Mouse (Mus musculus) limb, embryonic 14.5 days (tissue): Measurements from ENCODE around the gene Spdye4b. TPM values are rescaled to one million over a fixed set of nuclear protein-coding genes. Genes with fewer than 3 reads are reported as not detected.

Source experiments
- ATAC-seq: fragments of 200-750 bp; cut with Nextera tagmentation; 2 replicates; pipeline ENCODE4 v1.8.0; 2017; ENCODE audit warnings: low read depth, moderate number of reproducible peaks, moderate TSS enrichment; ENCODE audit not compliant: low FRiP score
- DNase-seq: peaks from one replicate; pipeline ENCODE4 v3.0.0-alpha.2; 2015; ENCODE audit warnings: low spot score
- H3K27ac ChIP-seq: fragments of 300-500 bp; sonication (generic); replicated peaks from 2 replicates; pipeline ENCODE4 v1.5.1; 2014; ENCODE audit warnings: low read depth, mild to moderate bottlenecking, low read length, moderate library complexity, mixed read lengths
- H3K27me3 ChIP-seq: fragments of 300-500 bp; sonication (generic); 2 replicates; pipeline ENCODE4 v1.6.1; 2014; ENCODE audit warnings: low read length, mixed read lengths; ENCODE audit not compliant: control insufficient read depth, insufficient read depth
- H3K36me3 ChIP-seq: fragments of 300-500 bp; sonication (generic); 2 replicates; pipeline ENCODE4 v1.6.1; 2014; ENCODE audit warnings: mild to moderate bottlenecking, low read length, moderate library complexity, mixed read lengths; ENCODE audit not compliant: control insufficient read depth, insufficient read depth
- H3K4me1 ChIP-seq: fragments of 300-500 bp; sonication (generic); 2 replicates; pipeline ENCODE4 v1.6.1; 2014; ENCODE audit warnings: antibody characterized with exemption, low read length, mixed read lengths; ENCODE audit not compliant: control insufficient read depth, insufficient read depth
- H3K4me2 ChIP-seq: fragments of 300-500 bp; sonication (generic); replicated peaks from 2 replicates; pipeline ENCODE4 v1.6.1; 2014; ENCODE audit warnings: low read depth, mild to moderate bottlenecking, low read length, moderate library complexity; ENCODE audit not compliant: severe bottlenecking
- H3K4me3 ChIP-seq: fragments of 300-500 bp; sonication (generic); replicated peaks from 2 replicates; pipeline ENCODE4 v1.5.1; 2014; ENCODE audit warnings: low read length
- H3K9ac ChIP-seq: fragments of 300-500 bp; sonication (generic); 2 replicates; pipeline ENCODE4 v1.6.1; 2014; ENCODE audit warnings: mild to moderate bottlenecking, low read depth, low read length, moderate library complexity; ENCODE audit not compliant: severe bottlenecking
- H3K9me3 ChIP-seq: fragments of 300-500 bp; sonication (generic); 2 replicates; pipeline ENCODE4 v1.6.1; 2016; ENCODE audit warnings: low read length; ENCODE audit not compliant: control insufficient read depth
- POLR2A ChIP-seq: fragments of 200-500 bp; IDR thresholded peaks from 2 replicates; pipeline ENCODE4 v1.8.0; 2012; ENCODE audit warnings: inconsistent platforms, mild to moderate bottlenecking, moderate library complexity, borderline replicate concordance; ENCODE audit not compliant: insufficient read depth, insufficient read length; ENCODE audit errors: extremely low read depth
- WGBS: fragments of 180-500 bp; shearing (Covaris S2); extraction: QIAGEN DNeasy Blood & Tissue Kit; methylation state at CpG from one replicate; pipeline ENCODE4 v1.1.7; 2014; 5-methylcytosine and 5-hydroxymethylcytosine counted together
- polyA plus RNA-seq, 2 experiments: library from polyadenylated mRNA; depleted of rRNA in 1 of 2; stranded (reverse) in 1 of 2; unstranded in 1 of 2; fragments of >200 nt; fragmentation: Nextera tagmentation in 1 of 2; extraction: Ambion mirVana in 1 of 2; gene quantifications; 2 replicates each; pipeline versions ENCODE4 v1.2.1 to v1.2.3; 2012 to 2014

Gene Spdye4b
- polyA plus RNA-seq, 2 experiments = not detected

- no peak for TF ChIP-seq POLR2A
- DNase-seq (no peak), ATAC-seq (no peak)
- H3K9me3 ChIP-seq = 0 out of 2 replicates have a peak, but pooled peaks cover 5% of the 10 kb centered on the region
- WGBS = 55% methylated on average over 3 of the region's 3 CpGs
- H3K27me3 ChIP-seq = no peaks in the 10 kb centered on the region
- H3K4me2 ChIP-seq = no peak within 1 kb of the TSS
- no peaks in the 10 kb centered on the region for H3K4me1 ChIP-seq
- H3K27ac ChIP-seq = no peak within 1 kb of the TSS
- no peak within 1 kb of the TSS for H3K4me3 ChIP-seq
- no peak within 1 kb of the TSS for H3K9ac ChIP-seq
- no peaks in the 10 kb centered on the region for H3K36me3 ChIP-seq
Measured at GRCm38 (mm10) chr5:143147481-143147880, 33.3 kb upstream of the Spdye4b start, which contains the start of gene Olfr718-ps1. Gene Olfr718-ps1, minus strand, starts transcription at chr5:143147581.

- Histone ChIP-seq H3K9me3 (0 out of 2 replicates have a peak, but pooled peaks cover 5% of the 10 kb centered on the region), H3K4me3 (no peak overlapping the region), H3K36me3 (no peaks in the 10 kb centered on the region), H3K27ac (no peak overlapping the region), H3K4me1 (no peaks in the 10 kb centered on the region), H3K27me3 (no peaks in the 10 kb centered on the region), H3K4me2 (no peak overlapping the region), H3K9ac (no peak overlapping the region)
- WGBS = 91% methylated on average over 5 of the region's 5 CpGs
- ATAC-seq (no peak), DNase-seq (no peak)
- TF ChIP-seq POLR2A = no peak
Measured at GRCm38 (mm10) chr5:143148661-143149060, 32.2 kb upstream of the Spdye4b start.

GRCm38 (mm10) chr5:143149536-143149935 is 31.3 kb upstream of the Spdye4b start:
- Histone ChIP-seq H3K36me3 (no peaks in the 10 kb centered on the region), H3K27me3 (no peaks in the 10 kb centered on the region), H3K27ac (no peak overlapping the region), H3K9ac (no peak overlapping the region), H3K4me1 (no peaks in the 10 kb centered on the region), H3K9me3 (0 out of 2 replicates have a peak, but pooled peaks cover 5% of the 10 kb centered on the region), H3K4me3 (no peak overlapping the region), H3K4me2 (no peak overlapping the region)
- no peak for ATAC-seq
- TF ChIP-seq POLR2A = no peak
- DNase-seq = no peak
- WGBS = 87% methylated on average over 2 of the region's 2 CpGs

- no peak for ATAC-seq
- WGBS = 79% methylated on average over 2 of the region's 2 CpGs
- no peak for TF ChIP-seq POLR2A
- no peaks in the 10 kb centered on the region for H3K27me3 ChIP-seq
- no peak overlapping the region for H3K4me2 ChIP-seq
- H3K4me1 ChIP-seq = no peaks in the 10 kb centered on the region
- no peak overlapping the region for H3K27ac ChIP-seq
- no peak overlapping the region for H3K9ac ChIP-seq
- H3K4me3 ChIP-seq = no peak overlapping the region
- no peak for DNase-seq
- no peaks in the 10 kb centered on the region for H3K36me3 ChIP-seq
- H3K9me3 ChIP-seq = 0 out of 2 replicates have a peak, but pooled peaks cover 5% of the 10 kb centered on the region
Measured at GRCm38 (mm10) chr5:143150044-143150443, 30.8 kb upstream of the Spdye4b start.

- ATAC-seq (no peak), DNase-seq (no peak)
- Histone ChIP-seq H3K4me1 (no peaks in the 10 kb centered on the region), H3K27ac (no peak overlapping the region), H3K9ac (no peak overlapping the region), H3K27me3 (peaks cover 28% of the 10 kb centered on the region), H3K36me3 (no peaks in the 10 kb centered on the region), H3K9me3 (0 out of 2 replicates have a peak, but pooled peaks cover 5% of the 10 kb centered on the region), H3K4me3 (no peak overlapping the region), H3K4me2 (no peak overlapping the region)
- no peak for TF ChIP-seq POLR2A
- WGBS = 87% methylated on average over 10 of the region's 10 CpGs
Measured at GRCm38 (mm10) chr5:143153756-143154155, 27.1 kb upstream of the Spdye4b start.

GRCm38 (mm10) chr5:143155534-143155933 is 25.3 kb upstream of the Spdye4b start:
- 92% methylated on average over 3 of the region's 3 CpGs for WGBS
- Histone ChIP-seq H3K9ac (no peak overlapping the region), H3K4me2 (no peak overlapping the region), H3K27me3 (peaks cover 28% of the 10 kb centered on the region), H3K36me3 (no peaks in the 10 kb centered on the region), H3K4me1 (no peaks in the 10 kb centered on the region), H3K9me3 (no peaks in the 10 kb centered on the region), H3K4me3 (no peak overlapping the region), H3K27ac (no peak overlapping the region)
- ATAC-seq (no peak), DNase-seq (no peak)
- no peak for TF ChIP-seq POLR2A
